Mouse (Mus musculus) stomach, embryonic 15.5 days (tissue): ENCODE measurements around the gene Kdm5c. TPM values are rescaled to one million over a fixed set of nuclear protein-coding genes. Genes with fewer than 3 reads are reported as not detected.

ENCODE experiments used
- ATAC-seq: fragments of 200-750 bp; cut with Nextera tagmentation; 2 replicates; pipeline ENCODE4 v1.8.0; 2017; ENCODE audit warnings: low read depth, moderate number of reproducible peaks, moderate TSS enrichment; ENCODE audit not compliant: insufficient read depth, low FRiP score
- H3K27ac ChIP-seq: fragments of 300-500 bp; sonication (generic); 2 replicates; pipeline ENCODE4 v1.5.1; 2015; ENCODE audit warnings: mild to moderate bottlenecking, inconsistent platforms
- H3K27me3 ChIP-seq: fragments of 300-500 bp; sonication (generic); replicated peaks from 2 replicates; pipeline ENCODE4 v1.6.1; 2015; ENCODE audit warnings: inconsistent platforms
- H3K36me3 ChIP-seq: fragments of 300-500 bp; sonication (generic); 2 replicates; pipeline ENCODE4 v1.6.1; 2015; ENCODE audit warnings: inconsistent platforms
- H3K4me1 ChIP-seq: fragments of 300-500 bp; sonication (generic); 2 replicates; pipeline ENCODE4 v1.6.1; 2015; ENCODE audit warnings: inconsistent platforms
- H3K4me2 ChIP-seq: fragments of 300-500 bp; sonication (generic); 2 replicates; pipeline ENCODE4 v1.6.1; 2015; ENCODE audit warnings: mild to moderate bottlenecking, inconsistent platforms
- H3K4me3 ChIP-seq: fragments of 300-500 bp; sonication (generic); replicated peaks from 2 replicates; pipeline ENCODE4 v1.5.1; 2015; ENCODE audit warnings: inconsistent platforms
- H3K9ac ChIP-seq: fragments of 300-500 bp; sonication (generic); 2 replicates; pipeline ENCODE4 v1.6.1; 2015; ENCODE audit warnings: inconsistent platforms
- H3K9me3 ChIP-seq: fragments of 300-500 bp; sonication (generic); 2 replicates; pipeline ENCODE4 v1.6.1; 2016; ENCODE audit warnings: inconsistent platforms
- WGBS: fragments of 180-500 bp; shearing (Covaris S2); methylation state at CpG from one replicate; pipeline ENCODE4 v1.1.7; 2015; 5-methylcytosine and 5-hydroxymethylcytosine counted together
- polyA plus RNA-seq: library from polyadenylated mRNA; unstranded; fragments of >200 nt; fragmentation: Nextera tagmentation; extraction: Ambion mirVana; gene quantifications from 2 replicates; pipeline ENCODE4 v1.2.1, GENCODE M21; 2015

Gene Kdm5c
- polyA plus RNA-seq, 1 experiment from 2014 or later: 34.4 TPM

DNA sequence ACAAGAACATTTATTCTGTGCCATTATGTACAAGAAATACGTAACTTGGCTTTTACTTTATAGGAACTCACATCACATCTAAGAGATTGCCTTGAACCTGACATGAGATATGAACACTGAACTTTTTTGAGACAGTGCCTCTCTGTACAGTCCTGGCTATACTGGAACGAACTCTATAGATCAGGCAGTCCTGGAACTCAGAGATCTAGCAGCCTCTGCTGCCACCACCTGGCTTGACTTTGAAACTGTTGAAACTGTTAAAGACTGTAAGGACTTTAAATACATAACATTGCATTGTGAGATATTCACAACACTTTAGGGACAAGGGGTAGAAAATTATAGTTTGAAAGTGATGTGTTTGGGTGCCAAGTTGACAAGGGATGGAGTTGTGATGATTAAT lies 75.1 kb downstream of the Kdm5c start:
- Histone ChIP-seq H3K9me3 (no peaks in the 10 kb centered on the region), H3K27me3 (no peaks in the 10 kb centered on the region; the same call in 1 of the 2 replicates), H3K27ac (no peak overlapping the region), H3K4me1 (no peaks in the 10 kb centered on the region), H3K4me2 (no peak overlapping the region), H3K9ac (no peak overlapping the region), H3K4me3 (no peak overlapping the region), H3K36me3 (no peaks in the 10 kb centered on the region)
- 55% methylated on average over 2 of the region's 2 CpGs for WGBS
- peak; percentile 78; the same call in 1 of the 2 replicates for ATAC-seq

DNA sequence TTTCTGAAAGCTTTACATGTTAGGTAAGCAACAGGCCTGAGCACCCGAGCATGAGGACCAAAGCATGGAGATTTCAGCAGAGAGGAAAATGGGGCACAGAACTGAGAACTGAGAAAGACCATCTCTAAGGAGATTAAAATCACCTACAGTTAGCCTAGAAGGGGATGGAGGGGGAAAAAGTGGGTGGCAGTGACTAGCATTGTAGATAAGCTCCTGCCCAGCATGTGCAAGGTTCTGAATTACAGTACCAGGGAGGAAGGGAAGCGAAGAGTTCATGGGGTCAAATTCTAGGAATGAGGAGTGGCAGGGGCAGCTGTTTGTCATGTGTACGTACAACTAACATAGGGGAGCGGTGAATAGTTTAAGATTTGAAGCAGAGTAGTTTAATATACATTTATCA lies 87.7 kb downstream of the Kdm5c start:
- H3K27ac ChIP-seq: no peak overlapping the region
- H3K9me3 ChIP-seq: no peaks in the 10 kb centered on the region
- H3K27me3 ChIP-seq: no peaks in the 10 kb centered on the region; the same call in 1 of the 2 replicates
- H3K4me2 ChIP-seq: no peak overlapping the region
- no peak overlapping the region for H3K4me3 ChIP-seq
- ATAC-seq: no peak
- no peaks in the 10 kb centered on the region for H3K36me3 ChIP-seq
- WGBS: 62% methylated on average over 4 of the region's 4 CpGs
- H3K4me1 ChIP-seq: no peaks in the 10 kb centered on the region
- H3K9ac ChIP-seq: no peak overlapping the region

DNA sequence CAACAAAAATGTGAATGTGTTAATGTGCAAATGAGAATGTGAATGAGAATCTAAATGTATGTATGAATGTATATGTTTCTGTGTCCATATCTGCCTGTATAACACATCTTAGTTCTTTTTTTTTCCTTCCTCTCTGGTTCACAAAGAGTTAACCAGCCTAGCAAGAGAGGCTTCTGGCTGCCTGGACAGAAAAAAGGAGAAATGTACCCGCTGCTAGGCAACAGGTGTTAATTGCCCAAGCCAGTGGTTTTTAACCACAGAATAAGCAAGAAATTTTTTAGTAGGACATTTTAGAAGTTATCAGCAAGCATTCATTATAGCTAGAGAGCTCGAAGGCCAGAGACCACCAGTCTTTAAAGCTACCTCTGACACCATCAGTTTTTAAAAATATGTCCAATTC lies 90.0 kb downstream of the Kdm5c start:
- Histone ChIP-seq H3K27ac (no peak overlapping the region), H3K9me3 (no peaks in the 10 kb centered on the region), H3K4me3 (no peak overlapping the region), H3K4me1 (no peaks in the 10 kb centered on the region), H3K36me3 (no peaks in the 10 kb centered on the region), H3K27me3 (no peaks in the 10 kb centered on the region; the same call in 1 of the 2 replicates), H3K4me2 (no peak overlapping the region), H3K9ac (no peak overlapping the region)
- ATAC-seq: no peak
- WGBS: 36% methylated on average over 2 of the region's 2 CpGs

DNA sequence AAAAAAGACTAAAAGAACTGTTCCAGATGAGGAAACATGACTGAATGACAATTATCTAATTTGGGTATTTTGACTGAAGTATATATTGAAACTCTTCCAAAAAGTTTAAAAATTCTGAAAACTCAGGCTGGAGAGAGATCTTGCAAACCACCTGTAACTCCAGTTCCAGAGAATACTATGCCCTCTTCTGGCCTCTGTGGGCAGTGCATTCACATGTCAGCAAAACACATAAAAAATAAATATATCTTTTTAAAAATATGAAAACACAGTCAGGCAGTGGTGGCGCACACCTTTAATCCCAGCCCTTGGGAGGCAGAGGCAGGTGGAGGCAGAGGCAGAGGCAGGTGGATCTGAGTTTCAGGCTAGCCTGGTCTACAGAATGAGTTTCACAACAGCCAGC lies 90.8 kb downstream of the Kdm5c start:
- no peaks in the 10 kb centered on the region for H3K9me3 ChIP-seq
- no peaks in the 10 kb centered on the region; the same call in 1 of the 2 replicates for H3K27me3 ChIP-seq
- H3K9ac ChIP-seq: no peak overlapping the region
- H3K4me3 ChIP-seq: no peak overlapping the region
- no peaks in the 10 kb centered on the region for H3K4me1 ChIP-seq
- no peak overlapping the region for H3K27ac ChIP-seq
- 93% methylated on average over 1 of the region's 1 CpGs for WGBS
- no peak overlapping the region for H3K4me2 ChIP-seq
- ATAC-seq: no peak
- no peaks in the 10 kb centered on the region for H3K36me3 ChIP-seq

Other genes starting within 250 kb of the Kdm5c start
- 180 and 208 TPM in 2 replicates for gene Hsd17b10, start 231.2 kb upstream of the Kdm5c start, polyA plus RNA-seq
- 2.5 and 2.8 TPM in 2 replicates for gene Ribc1, start 216.7 kb upstream of the Kdm5c start, polyA plus RNA-seq
- 92.1 and 102 TPM in 2 replicates for gene Smc1a, start 216.6 kb upstream of the Kdm5c start, polyA plus RNA-seq
- 2.7 TPM in 2 replicates for gene Iqsec2, start 88.8 kb upstream of the Kdm5c start, polyA plus RNA-seq
- gene Kantr, start 94.5 kb downstream of the Kdm5c start, polyA plus RNA-seq: 15.7 and 16.4 TPM in 2 replicates
- gene Tspyl2, start 109.4 kb downstream of the Kdm5c start, polyA plus RNA-seq: 29.8 and 34.0 TPM in 2 replicates
- 2.9 TPM in 2 replicates for gene Gpr173, start 135.7 kb downstream of the Kdm5c start, polyA plus RNA-seq